Mouse (Mus musculus): ENCODE data around the gene Zdhhc24.

- TF ChIP-seq POLR2A (IDR thresholded peaks at IDR 0.05; ENCODE audit: insufficient read depth, low read length) (no peak), EP300 (IDR thresholded peaks at IDR 0.05; ENCODE audit: insufficient read depth, low read depth, low read length) (no peak)
Measured at GRCm38 (mm10) chr19:4883961-4884360, 5.5 kb downstream of the Zdhhc24 start.

Measured in ES-Bruce4 (cell line).